ENCODE assay signal across 8 mouse cellular contexts in the genomic region with DNA sequence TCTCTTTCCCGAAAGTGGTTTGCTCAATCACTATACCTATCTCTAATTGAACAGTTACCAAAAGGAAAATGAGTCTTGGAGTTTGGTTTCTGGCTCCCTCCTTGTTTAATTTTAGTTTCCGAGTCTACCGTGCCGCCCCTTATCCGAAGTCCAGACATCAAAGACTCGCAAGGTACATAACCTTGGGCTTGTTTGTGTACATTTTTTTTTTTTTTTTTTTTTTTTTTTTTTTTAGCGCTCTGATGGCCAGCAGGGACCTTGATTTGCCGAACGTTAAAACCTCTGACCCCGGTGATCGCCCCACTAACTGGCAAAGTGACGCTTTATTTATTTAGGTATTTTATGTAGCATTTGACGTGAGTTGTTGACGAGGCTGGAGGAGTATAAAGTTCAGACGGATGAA. TPM values are rescaled to one million over a fixed set of nuclear protein-coding genes. Genes with fewer than 3 reads are reported as not detected.
DNase-seq lines count a peak whose midpoint lies in the region; ATAC-seq and TF ChIP-seq lines count a peak whose summit lies in the region.

No protein-coding gene starts in this region.

- H3K9ac ChIP-seq in embryonic facial prominence, embryonic 14.5 days (ENCODE audit: low read depth, low read length) = peak overlapping the region; percentile 66
- peak overlapping the region; percentile 68 for H3K9ac ChIP-seq in intestine, embryonic 14.5 days (ENCODE audit: low read length)

- no peak for TF ChIP-seq POLR2A in lung, adult 2 months (IDR thresholded peaks at IDR 0.05; ENCODE audit: borderline replicate concordance, extremely low read depth, low read depth, low read length)
- no peak for TF ChIP-seq POLR2A in myocyte (IDR thresholded peaks at IDR 0.05; ENCODE audit: insufficient read length, low read depth)

- H3K4me2 ChIP-seq in embryonic facial prominence, embryonic 14.5 days (ENCODE audit: low read depth, low read length) = peak overlapping the region; percentile 67
- H3K4me2 ChIP-seq in intestine, embryonic 14.5 days (ENCODE audit: low read length) = peak overlapping the region; percentile 58
- peak overlapping the region; percentile 91 for H3K4me2 ChIP-seq in myocyte (ENCODE audit: low read depth)

- no peaks in the 10 kb centered on the region for H3K27me3 ChIP-seq in embryonic facial prominence, embryonic 14.5 days (replicated peaks; ENCODE audit: control insufficient read depth, insufficient read depth, low read length)
- H3K27me3 ChIP-seq in intestine, embryonic 14.5 days (replicated peaks; ENCODE audit: control insufficient read depth, insufficient read depth, low read length) = no peaks in the 10 kb centered on the region
- no peaks in the 10 kb centered on the region for H3K27me3 ChIP-seq in myocyte (ENCODE audit: control insufficient read depth, insufficient read depth, insufficient read length)

- DNase-seq in lung, adult 2 months = no peak
- no peak for DNase-seq in lung, postnatal 25 days (ENCODE audit: low spot score)
- DNase-seq in embryonic facial prominence, embryonic 14.5 days (ENCODE audit: low spot score) = no peak
- no peak for DNase-seq in intestine, embryonic 14.5 days (ENCODE audit: low spot score)
- DNase-seq in layer of hippocampus, postnatal 10 days (ENCODE audit: low spot score in 2 of 2) = no peak
- DNase-seq in ovary, postnatal 10 days (ENCODE audit: low spot score) = no peak
- no peak for DNase-seq in urinary bladder, postnatal 14 days (ENCODE audit: low spot score)

- TF ChIP-seq CTCF in lung, adult 2 months (IDR thresholded peaks at IDR 0.05; ENCODE audit: insufficient read depth, low read length) = no peak

- H3ac ChIP-seq in myocyte (ENCODE audit: control insufficient read depth, insufficient read length) = peak overlapping the region; percentile 23

- WGBS in lung, adult 2 months = under 1% methylated on average over 15 of the region's 15 CpGs
- WGBS in embryonic facial prominence, embryonic 14.5 days = 1% methylated on average over 15 of the region's 15 CpGs
- WGBS in intestine, embryonic 14.5 days = 1% methylated on average over 15 of the region's 15 CpGs

- no peaks in the 10 kb centered on the region for H3K79me2 ChIP-seq in myocyte (ENCODE audit: control insufficient read depth, insufficient read depth)

- H3K4me1 ChIP-seq in lung, adult 2 months (ENCODE audit: control insufficient read depth, insufficient read depth, low read length) = peaks cover 7% of the 10 kb centered on the region; the same call in 1 of the 2 replicates
- peaks cover 3% of the 10 kb centered on the region; the same call in 1 of the 2 replicates for H3K4me1 ChIP-seq in embryonic facial prominence, embryonic 14.5 days (ENCODE audit: control insufficient read depth, insufficient read depth, low read length)
- H3K4me1 ChIP-seq in intestine, embryonic 14.5 days (replicated peaks; ENCODE audit: control insufficient read depth, insufficient read depth, low read length) = 0 out of 2 replicates have a peak, but pooled peaks cover 2% of the 10 kb centered on the region

- peak overlapping the region; percentile 89 for H3K27ac ChIP-seq in embryonic facial prominence, embryonic 14.5 days (replicated peaks; ENCODE audit: low read depth, low read length)
- H3K27ac ChIP-seq in intestine, embryonic 14.5 days (ENCODE audit: low read depth) = peak overlapping the region; percentile 92

- no peaks in the 10 kb centered on the region for H3K36me3 ChIP-seq in embryonic facial prominence, embryonic 14.5 days (ENCODE audit: control insufficient read depth, insufficient read depth, low read length)
- H3K36me3 ChIP-seq in intestine, embryonic 14.5 days (ENCODE audit: control insufficient read depth, insufficient read depth, low read length) = no peaks in the 10 kb centered on the region
- H3K36me3 ChIP-seq in myocyte (ENCODE audit: control insufficient read depth, insufficient read depth) = no peaks in the 10 kb centered on the region

- no peaks in the 10 kb centered on the region for H3K9me3 ChIP-seq in embryonic facial prominence, embryonic 14.5 days (ENCODE audit: control insufficient read depth, low read length)
- H3K9me3 ChIP-seq in intestine, embryonic 14.5 days (ENCODE audit: control insufficient read depth, low read length) = no peaks in the 10 kb centered on the region

- peak overlapping the region; percentile 93 for H3K4me3 ChIP-seq in lung, adult 2 months (replicated peaks; ENCODE audit: extremely low read depth, low read depth, low read length)
- H3K4me3 ChIP-seq in embryonic facial prominence, embryonic 14.5 days (ENCODE audit: low read depth, low read length) = peak overlapping the region; percentile 55
- peak overlapping the region; percentile 74 for H3K4me3 ChIP-seq in intestine, embryonic 14.5 days (ENCODE audit: low read depth, low read length)
- H3K4me3 ChIP-seq in myocyte = peak overlapping the region; percentile 59

- ATAC-seq in embryonic facial prominence, embryonic 14.5 days (ENCODE audit: low read depth) = no peak
- peak; percentile 3; the same call in 1 of the 2 replicates for ATAC-seq in intestine, embryonic 14.5 days (replicated peaks; ENCODE audit: low FRiP score, low TSS enrichment, low read depth)

TF ChIP-seq in myocyte, 11 proteins besides CTCF, POLR2A, EP300 and RAD21:
- no peak for TF ChIP-seq MYOD1 (IDR thresholded peaks at IDR 0.05; ENCODE audit: control insufficient read depth in 1 of 3, insufficient read length in 2 of 3, low read depth in 2 of 3)

RNA-seq across cellular contexts. Expression of a gene that starts 1.2 kb away (rescaled TPM):
- 581 and 650 TPM in 2 replicates for polyA plus RNA-seq in lung, adult 2 months (2012; rRNA removed)
- polyA plus RNA-seq in embryonic facial prominence, embryonic 14.5 days (2014; fragmentation: Nextera tagmentation; extraction: Ambion mirVana) = 63.8 and 73.0 TPM in 2 replicates
- polyA plus RNA-seq in intestine, embryonic 14.5 days (2014; fragmentation: Nextera tagmentation; extraction: Ambion mirVana) = 142 and 151 TPM in 2 replicates
- polyA plus RNA-seq in myocyte (2012; fragmentation: generic; extraction: Trizol) = 17.8 TPM
- total RNA-seq in layer of hippocampus, postnatal 10 days (2021) = 10 to 100 TPM; 16.2 to 17.8 TPM

RNA-seq across cellular contexts. Expression of a gene that starts 1.3 kb away (rescaled TPM):
- 61.7 and 72.5 TPM in 2 replicates for polyA plus RNA-seq in lung, adult 2 months (2012; rRNA removed)
- 8.8 and 10.3 TPM in 2 replicates for polyA plus RNA-seq in embryonic facial prominence, embryonic 14.5 days (2014; fragmentation: Nextera tagmentation; extraction: Ambion mirVana)
- 34.0 and 38.6 TPM in 2 replicates for polyA plus RNA-seq in intestine, embryonic 14.5 days (2014; fragmentation: Nextera tagmentation; extraction: Ambion mirVana)
- polyA plus RNA-seq in myocyte (2012; fragmentation: generic; extraction: Trizol) = 1.3 TPM
- 1 to 10 TPM; 3.0 to 4.1 TPM for total RNA-seq in layer of hippocampus, postnatal 10 days (2021)

RNA-seq across cellular contexts. Expression of a gene that starts 15.4 kb away (rescaled TPM):
- polyA plus RNA-seq in lung, adult 2 months (2012; rRNA removed) = 3.1 and 3.6 TPM in 2 replicates
- not detected in 2 replicates for polyA plus RNA-seq in embryonic facial prominence, embryonic 14.5 days (2014; fragmentation: Nextera tagmentation; extraction: Ambion mirVana)
- not detected in 2 replicates for polyA plus RNA-seq in intestine, embryonic 14.5 days (2014; fragmentation: Nextera tagmentation; extraction: Ambion mirVana)
- polyA plus RNA-seq in myocyte (2012; fragmentation: generic; extraction: Trizol) = not detected
- total RNA-seq in layer of hippocampus, postnatal 10 days (2021) = not detected

RNA-seq across cellular contexts. Expression of a gene that starts 24.6 kb away (rescaled TPM):
- polyA plus RNA-seq in lung, adult 2 months (2012; rRNA removed) = 0.08 TPM in 1 of 2 replicates, not detected in the other
- not detected in 2 replicates for polyA plus RNA-seq in embryonic facial prominence, embryonic 14.5 days (2014; fragmentation: Nextera tagmentation; extraction: Ambion mirVana)
- 0.12 TPM in 1 of 2 replicates, not detected in the other for polyA plus RNA-seq in intestine, embryonic 14.5 days (2014; fragmentation: Nextera tagmentation; extraction: Ambion mirVana)
- polyA plus RNA-seq in myocyte (2012; fragmentation: generic; extraction: Trizol) = 0.05 TPM
- not detected for total RNA-seq in layer of hippocampus, postnatal 10 days (2021)

RNA-seq across cellular contexts. Expression of a gene that starts 32.2 kb away (rescaled TPM):
- not detected in 2 replicates for polyA plus RNA-seq in lung, adult 2 months (2012; rRNA removed)
- polyA plus RNA-seq in embryonic facial prominence, embryonic 14.5 days (2014; fragmentation: Nextera tagmentation; extraction: Ambion mirVana) = 0.49 TPM in 1 of 2 replicates, not detected in the other
- polyA plus RNA-seq in intestine, embryonic 14.5 days (2014; fragmentation: Nextera tagmentation; extraction: Ambion mirVana) = 0.47 and 0.97 TPM in 2 replicates
- not detected for polyA plus RNA-seq in myocyte (2012; fragmentation: generic; extraction: Trizol)
- not detected for total RNA-seq in layer of hippocampus, postnatal 10 days (2021)
